Mouse (Mus musculus) heart, adult 11 months (tissue): ENCODE measurements around the gene Kif16b.

Source experiments
- DNase-seq: peaks from one replicate; pipeline ENCODE4 v3.0.0; 2022

Kif16b gene

GRCm38 (mm10) chr2:142870055-142870454 lies 31.3 kb downstream of the Kif16b start:
- no peak for DNase-seq

DNA sequence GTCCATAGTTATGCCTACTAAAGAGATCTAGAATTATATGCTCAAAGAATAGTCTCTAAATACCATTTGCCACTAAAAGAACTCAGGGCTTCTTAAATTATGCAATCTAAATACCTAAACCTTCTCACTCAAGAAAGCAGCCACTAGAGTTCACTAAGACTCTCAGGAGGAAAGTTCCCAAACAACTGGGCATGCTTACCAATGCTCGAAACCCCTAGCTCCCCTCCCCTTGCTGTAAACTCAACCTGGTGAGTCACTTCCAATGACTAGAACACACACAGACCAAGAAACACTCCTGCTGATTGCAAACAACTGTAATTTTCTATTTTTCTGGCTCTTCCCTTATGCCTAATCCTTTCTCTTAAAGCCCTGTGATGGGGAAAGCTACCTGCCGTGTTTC lies 33.9 kb downstream of the Kif16b start:
- no peak for DNase-seq

DNA sequence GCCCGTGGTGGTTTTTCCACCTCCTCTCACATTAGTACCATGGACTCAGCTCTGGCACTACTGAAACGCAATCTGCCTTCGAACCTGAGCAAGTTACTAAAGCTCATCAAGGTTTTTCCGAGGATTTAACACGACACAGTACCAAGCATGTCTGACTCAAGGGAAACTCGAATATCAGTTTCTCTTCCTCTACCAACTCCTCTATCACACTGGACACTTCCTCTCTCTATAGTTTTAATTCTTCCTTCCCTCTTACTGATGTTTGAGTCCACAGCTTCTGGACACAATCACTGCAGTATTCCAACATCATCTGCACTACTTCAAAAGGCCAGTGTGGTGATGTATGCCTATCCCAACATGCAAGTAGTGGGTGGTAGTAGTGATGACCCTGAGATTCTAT lies 40.3 kb downstream of the Kif16b start:
- DNase-seq: no peak

- DNase-seq: no peak
Observed at GRCm38 (mm10) chr2:142859452-142859851, 41.9 kb downstream of the Kif16b start.

- DNase-seq: no peak
Observed at GRCm38 (mm10) chr2:142838775-142839174, 62.6 kb downstream of the Kif16b start.

DNA sequence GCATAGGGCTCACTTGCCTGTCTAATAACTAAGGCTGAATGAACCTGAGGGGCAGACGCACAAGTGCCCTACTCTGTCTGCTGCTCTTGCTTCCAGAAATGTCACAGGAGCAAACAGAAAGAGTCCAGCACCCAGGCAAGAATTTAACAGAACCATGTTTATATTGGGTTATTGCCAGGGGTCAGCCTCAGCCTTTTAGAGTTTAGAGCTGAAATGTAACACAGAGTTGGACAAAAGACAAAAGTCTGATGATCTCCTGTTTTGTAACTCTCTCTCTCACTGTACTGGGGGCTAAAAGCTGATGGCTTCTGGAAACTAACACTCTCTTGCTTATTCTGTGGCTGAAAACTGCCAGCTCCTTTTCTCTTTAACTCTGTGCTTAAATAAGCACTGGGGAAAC lies 63.2 kb downstream of the Kif16b start:
- DNase-seq: peak; percentile 90

GRCm38 (mm10) chr2:142834751-142835150 lies 66.6 kb downstream of the Kif16b start:
- peak; percentile 68 for DNase-seq

GRCm38 (mm10) chr2:142832617-142833422 lies 68.5 kb downstream of the Kif16b start:
- peak; percentile 78 for DNase-seq

GRCm38 (mm10) chr2:142813033-142813432 lies 88.3 kb downstream of the Kif16b start:
- DNase-seq: no peak

- no peak for DNase-seq
Observed at GRCm38 (mm10) chr2:142803760-142804448, 97.4 kb downstream of the Kif16b start.

DNA sequence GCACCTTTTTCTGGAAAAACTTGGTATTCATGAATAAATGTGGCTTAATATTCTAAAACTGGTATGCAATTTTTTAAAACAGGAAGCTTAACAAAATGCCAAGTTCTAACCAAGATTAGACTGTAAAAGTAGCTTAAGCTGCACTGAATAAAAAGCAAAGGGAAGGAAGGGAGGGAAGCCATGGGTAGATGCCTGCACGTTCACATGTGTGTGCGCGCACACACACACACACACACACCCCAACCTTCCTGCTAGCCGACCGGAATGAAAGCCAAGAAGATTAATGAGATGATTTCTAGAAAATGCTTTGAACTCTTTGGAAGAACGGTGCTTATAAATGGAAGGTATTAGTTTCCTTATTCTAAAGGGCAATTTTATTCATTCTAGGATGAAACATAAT lies 104.0 kb downstream of the Kif16b start:
- no peak for DNase-seq

DNA sequence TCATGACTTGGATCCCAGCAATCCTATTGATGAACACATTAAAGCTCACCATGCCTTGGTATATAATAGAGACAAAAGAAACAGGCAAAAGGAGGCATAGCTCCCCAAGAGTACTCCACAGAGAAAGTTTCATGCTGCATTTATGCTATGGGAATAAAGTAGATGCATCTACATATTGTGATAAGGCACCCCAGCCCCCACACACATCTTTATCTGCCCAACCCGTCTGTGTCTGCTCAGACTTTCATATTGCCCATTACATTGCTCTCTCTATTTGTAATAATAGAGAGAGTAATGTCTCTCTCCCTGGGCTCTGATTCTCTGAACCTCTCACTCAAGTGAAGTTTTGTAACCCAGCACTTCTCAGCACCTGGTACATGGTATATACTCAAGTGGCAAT lies 126.0 kb downstream of the Kif16b start:
- DNase-seq: no peak

DNA sequence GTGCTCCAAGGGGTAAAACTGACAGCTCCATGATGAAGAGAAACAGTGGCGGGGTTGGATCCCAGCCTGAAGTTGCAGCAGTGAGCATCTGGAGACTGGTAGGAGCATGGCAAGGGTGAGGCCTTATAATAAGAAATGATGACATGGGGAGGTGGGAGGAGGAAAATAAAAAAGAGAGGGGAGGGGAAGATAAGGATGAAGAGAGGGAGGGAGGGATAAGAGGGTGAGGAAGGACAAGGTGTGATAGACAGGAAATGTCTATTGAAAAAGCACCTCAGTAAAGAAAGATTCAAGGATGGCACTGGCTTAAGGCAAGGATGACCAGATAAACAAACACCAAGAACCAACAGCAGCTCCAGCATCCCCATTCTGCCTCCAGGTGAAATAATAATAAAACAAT lies 126.6 kb downstream of the Kif16b start:
- DNase-seq: no peak

DNA sequence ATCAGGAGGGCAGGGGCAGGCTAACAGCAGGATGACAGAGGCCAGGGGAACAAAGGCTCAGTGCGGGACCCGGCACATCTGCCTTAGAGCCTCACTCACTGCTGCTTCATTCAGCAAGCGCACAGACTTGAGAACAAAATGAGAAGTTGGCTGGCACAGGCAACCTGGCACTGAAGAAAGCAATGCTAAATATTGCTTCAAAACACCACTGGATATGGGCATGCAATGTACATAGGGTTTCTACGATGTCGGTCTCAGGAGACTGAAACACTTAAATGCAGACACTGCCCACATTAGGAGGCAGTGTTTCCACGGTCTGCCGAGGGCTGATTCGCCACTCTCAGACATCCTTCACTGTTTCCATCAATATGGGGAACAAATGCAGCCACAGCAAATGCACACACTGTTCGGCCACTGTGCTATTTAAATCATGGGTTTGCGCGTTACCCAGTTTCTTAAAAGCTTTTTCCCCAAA lies 131.6 kb downstream of the Kif16b start:
- no peak for DNase-seq

- DNase-seq: no peak
Observed at GRCm38 (mm10) chr2:142764276-142764675, 137.1 kb downstream of the Kif16b start.

DNA sequence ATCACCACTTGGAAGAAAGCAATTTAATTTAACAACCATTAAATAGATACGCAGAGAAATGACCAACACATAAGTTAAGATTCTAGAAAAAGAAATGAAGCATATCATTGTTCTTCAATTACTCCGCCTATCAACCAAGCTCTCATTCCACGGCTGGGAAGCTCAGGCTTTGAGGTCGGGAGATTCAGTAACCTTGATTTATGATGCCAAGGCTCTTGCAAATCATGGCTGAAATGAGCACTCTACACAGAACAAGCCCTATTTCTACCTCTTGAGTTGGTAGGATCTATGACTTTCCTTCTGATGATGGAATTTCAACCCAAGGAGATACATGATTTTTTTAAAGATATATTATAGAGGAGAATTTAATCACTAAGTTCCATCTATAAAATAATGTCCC lies 140.5 kb downstream of the Kif16b start:
- DNase-seq: no peak

DNA sequence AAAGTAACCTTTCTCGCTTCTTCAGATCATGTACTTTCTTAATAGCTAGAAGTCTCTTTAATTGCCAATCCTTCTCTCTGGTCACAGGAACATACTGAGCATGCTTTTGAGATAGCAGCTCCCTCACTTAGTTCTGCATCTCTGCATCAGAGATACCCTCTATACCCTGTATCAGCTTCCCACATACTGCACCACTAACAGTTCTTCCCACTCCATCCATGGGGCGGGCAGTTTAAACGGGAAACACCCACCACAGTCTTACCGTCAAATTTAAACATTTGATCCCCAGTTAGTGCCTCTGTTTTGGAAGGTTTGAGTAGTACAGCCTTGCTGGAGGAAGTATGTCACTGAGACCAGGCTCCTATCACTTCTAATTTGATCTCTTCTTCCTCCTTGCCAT lies 142.1 kb downstream of the Kif16b start:
- DNase-seq: no peak

DNA sequence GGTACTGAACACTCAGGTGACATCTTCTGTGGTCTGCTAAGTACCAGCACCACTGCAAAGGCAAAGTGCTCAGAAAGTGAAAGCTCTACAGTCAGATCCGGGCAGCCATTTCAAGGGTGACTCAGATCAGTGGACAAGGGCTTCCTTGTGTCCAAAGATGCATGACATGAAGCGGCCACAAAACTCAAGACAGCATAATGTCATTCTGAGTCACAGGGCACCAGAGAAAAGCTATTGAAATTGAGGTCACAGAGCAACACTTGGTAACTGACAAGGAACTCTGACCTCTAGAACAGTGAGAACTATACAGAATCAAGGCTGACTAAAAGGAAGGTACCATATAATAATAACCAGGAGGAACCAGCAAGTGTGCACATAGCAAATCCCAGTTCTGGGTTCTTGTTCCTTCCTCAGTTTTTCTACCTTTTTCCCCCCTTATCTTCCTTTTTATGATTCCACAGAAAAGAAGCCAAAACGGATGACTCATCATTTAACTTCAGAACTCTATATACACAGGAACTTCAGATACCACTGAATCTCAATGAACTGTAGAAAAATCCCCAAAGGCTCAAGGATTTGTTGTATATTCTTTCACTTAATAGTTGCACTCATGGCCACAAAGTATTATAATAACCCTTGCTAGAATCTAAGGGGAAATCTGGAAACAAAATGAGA lies 143.1 kb downstream of the Kif16b start:
- no peak for DNase-seq

DNA sequence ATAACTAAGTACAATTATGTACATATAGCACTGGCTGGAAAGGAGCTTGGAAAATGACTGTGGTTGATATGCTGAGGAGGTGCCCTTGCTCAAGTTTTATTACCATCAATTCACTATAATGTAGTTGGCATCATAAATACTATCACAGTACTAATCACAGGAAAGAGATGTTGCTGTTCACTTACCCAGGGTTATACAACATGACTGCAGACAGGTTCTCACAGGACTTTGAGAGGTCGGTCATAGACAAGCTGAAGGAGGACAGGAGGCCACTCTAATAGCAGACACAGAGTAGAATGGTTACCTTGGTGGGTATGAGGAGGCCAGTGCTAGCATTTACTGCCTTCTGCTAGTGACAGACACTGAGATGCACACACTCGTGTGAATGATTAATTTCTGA lies 162.0 kb downstream of the Kif16b start:
- DNase-seq: no peak

- no peak for DNase-seq
Observed at GRCm38 (mm10) chr2:142738488-142738887, 162.8 kb downstream of the Kif16b start.

GRCm38 (mm10) chr2:142735691-142736090 lies 165.6 kb downstream of the Kif16b start:
- DNase-seq: no peak

DNA sequence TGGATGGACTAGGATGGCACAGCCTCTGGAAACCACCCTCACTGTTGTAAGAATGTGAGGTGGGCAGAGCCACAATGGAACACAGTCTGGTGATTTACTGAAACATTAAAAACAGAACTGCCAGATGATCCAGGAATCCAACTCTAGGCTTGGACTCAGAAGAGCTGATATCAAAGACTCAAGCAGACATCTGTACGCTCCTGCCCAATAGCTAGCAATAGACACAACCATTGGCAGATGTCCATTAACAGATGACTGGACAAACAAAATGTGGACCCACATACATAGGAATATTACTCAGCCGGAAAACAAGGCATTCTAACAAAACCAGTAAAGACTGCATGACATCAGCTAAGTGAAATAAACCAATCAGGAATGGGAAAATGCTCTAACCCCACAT lies 167.3 kb downstream of the Kif16b start:
- DNase-seq: peak; percentile 77

DNA sequence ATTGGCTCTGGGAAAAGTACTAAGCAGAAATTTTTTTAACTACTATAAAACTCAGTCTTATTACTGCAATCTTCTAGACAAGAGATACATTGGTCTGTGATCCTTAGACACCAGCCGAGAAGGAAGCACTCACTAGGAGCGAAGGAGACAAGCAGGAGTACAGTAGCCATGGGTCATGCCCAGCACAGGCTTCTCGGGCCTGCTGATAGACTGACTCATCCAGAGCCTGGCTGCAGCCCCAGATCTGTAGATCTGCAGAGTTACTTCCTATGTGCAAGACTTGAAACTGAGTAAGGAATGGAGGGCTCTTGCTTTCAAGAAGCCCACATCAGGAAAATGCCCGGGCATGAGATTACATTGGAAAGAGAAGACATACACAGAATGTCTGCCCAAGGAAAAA lies 169.0 kb downstream of the Kif16b start:
- DNase-seq: peak; percentile 75

DNA sequence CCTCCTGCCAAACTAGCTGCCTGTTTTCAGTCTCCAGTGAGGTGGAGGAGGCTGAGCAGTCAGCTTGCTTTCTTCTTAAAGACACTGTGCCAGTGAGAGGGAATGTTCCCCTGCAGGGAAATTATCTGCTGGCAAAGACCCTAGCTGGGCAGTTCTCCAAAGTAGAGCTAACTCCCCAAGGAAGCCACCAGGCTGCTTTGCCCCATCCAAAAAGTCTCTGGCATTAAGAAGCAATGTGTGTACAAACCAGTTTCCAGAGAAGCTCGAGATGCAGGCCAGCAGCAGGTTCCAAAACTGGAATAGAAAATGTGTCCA lies 169.6 kb downstream of the Kif16b start:
- DNase-seq: peak; percentile 94
